Mouse (Mus musculus) layer of hippocampus, adult 9-11 months (tissue): Measurements from ENCODE around the gene Akap11.
"Not testable (repeated sequence)": the region's sequence is repeated elsewhere in the genome, so short reads cannot be mapped to it uniquely, and the experiment has no call there.

Experiments
- DNase-seq: peaks from one replicate; pipeline ENCODE4 v3.0.0; 2022

The Akap11 gene

DNA sequence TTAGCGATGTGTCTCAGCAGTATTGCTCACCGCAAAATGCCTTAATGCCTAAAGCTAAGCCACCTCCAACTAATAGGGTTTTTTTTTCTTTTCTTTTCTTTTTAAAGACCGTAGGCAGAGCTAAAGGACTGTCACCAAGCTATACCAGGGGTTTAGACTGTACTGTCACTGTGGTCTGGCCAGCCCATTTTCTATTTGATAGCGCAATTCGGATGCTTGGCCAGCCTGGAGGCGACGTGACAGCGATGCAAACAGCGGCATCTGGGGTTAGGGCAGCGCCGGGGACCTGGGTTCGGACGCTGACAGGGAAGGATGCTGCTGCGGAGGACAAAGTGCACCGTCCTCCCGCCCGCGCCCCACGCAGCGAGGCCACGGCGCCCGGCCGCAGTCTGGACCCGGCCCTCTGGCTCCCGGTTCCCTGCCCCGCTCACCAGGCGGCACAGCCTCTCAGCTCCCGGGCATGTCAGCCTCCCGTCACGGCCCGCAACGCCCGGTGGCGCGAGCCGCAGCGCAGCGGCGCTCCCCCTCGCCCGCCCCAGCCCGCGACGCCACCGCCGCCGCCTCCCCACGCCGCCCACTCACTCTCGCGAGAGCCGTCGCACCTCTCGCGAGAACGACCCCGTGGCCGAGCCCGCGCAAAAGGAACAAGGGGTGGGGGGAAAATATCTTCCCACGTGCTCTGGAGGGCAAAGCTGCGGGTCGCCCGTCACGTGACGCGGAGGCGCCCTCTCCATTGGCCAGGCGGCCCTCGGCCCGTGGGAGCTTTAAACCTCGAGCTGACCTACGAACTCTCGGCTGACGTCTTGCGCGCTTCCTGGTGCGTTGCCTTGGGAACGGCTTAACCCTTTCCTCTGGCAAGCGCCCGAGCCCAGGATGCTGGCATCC lies at the start of gene Akap11:
TSS of gene Akap11 (minus strand) at position 528 of the 885 bp plus-strand sequence.
- DNase-seq = peak; percentile 98

DNA sequence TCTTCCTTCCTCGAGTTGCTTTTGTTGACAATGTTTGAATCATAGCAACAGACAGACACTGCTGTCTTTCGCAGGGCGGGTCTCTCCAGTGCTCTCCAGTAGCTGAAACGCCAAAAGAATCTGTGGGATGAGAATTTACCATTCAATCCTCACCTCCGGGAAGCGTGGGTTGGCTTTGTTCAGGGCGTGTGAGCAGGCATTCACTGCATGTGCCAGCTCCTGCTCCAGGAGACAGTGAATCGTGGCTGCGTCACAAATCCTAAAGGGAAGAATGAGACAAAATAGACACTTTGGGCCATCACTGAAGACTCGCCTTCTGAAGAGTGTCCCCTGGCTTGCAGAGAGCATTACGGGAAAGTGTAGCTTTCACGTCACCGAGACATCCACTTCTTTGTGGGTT lies 47.6 kb upstream of the Akap11 start:
- peak; percentile 26 for DNase-seq

GRCm38 (mm10) chr14:78583168-78583567 lies 46.6 kb upstream of the Akap11 start:
- DNase-seq = no peak

- DNase-seq = no peak
These were observed 39.3 kb upstream of the Akap11 start for GRCm38 (mm10) chr14:78575899-78576298.

GRCm38 (mm10) chr14:78568410-78568809 lies 31.8 kb upstream of the Akap11 start:
- DNase-seq = no peak

- DNase-seq = no peak
These were observed 29.8 kb upstream of the Akap11 start for GRCm38 (mm10) chr14:78566431-78566830.

- no peak for DNase-seq
These were observed 27.7 kb upstream of the Akap11 start for GRCm38 (mm10) chr14:78564292-78564691.

GRCm38 (mm10) chr14:78563211-78563610 lies 26.6 kb upstream of the Akap11 start:
- DNase-seq = no peak

DNA sequence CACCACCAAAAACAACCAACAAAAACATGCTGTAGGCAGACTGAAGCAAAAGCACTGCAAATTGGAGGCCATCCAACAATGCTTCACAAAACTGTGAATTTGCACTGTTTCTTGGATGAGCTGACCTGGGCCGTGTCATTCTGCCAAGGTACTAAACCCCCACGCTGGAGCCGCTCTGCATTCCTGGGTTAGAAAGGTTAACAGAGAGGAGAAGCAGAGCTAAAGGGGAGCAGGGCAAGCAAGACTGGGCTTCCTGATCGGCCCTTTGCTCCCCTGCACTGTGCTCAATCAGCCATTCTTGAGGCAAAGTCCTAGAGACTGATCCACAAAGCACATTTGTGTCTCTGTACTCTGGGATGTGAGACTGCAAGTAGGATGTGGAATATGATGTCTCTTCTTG lies 25.5 kb upstream of the Akap11 start:
- no peak for DNase-seq

DNA sequence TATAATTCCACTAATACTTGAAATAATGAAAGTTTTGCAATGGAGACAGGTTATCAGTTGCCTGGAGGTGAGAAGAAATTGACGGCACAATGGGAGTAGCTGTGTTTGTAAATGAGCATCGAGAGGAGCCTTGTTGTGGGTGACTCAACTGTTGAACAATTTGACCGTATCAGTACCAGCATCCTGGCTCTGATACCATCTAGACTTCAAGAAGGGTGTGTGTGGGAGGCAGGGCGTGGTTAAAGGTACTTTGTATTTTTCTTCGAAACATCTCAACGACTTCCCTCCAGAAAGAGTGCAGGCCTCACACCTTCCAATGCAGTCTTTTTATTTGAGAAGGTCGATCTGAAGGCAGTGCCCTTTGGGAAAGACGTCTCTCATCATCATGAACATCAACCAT lies 22.4 kb upstream of the Akap11 start:
- DNase-seq = no peak

- not testable (repeated sequence) for DNase-seq
These were observed 18.2 kb upstream of the Akap11 start for GRCm38 (mm10) chr14:78554830-78555229.

- no peak for DNase-seq
These were observed 17.1 kb upstream of the Akap11 start for GRCm38 (mm10) chr14:78553661-78554060.

GRCm38 (mm10) chr14:78548807-78549206 lies 12.2 kb upstream of the Akap11 start:
- no peak for DNase-seq

DNA sequence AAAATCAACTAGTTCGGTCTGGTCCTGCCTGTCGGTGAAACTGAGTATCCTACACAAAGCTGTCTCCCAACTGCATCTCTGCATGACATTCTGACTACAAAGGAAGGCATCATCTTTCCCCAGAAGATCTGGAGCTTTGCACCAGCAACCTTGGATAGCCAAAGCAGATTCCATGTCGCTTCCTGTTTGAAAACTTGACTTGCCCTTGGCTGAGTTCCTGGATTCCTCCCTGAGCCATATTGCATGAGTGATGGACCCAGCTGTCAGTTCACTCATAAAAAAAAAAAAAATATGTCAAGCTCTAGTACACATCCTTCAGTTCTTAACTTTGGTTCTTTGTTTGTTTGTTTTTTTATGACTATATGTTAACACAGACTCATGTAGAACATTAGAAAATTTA lies 4.7 kb upstream of the Akap11 start:
- no peak for DNase-seq

GRCm38 (mm10) chr14:78539821-78540220 lies 3.2 kb upstream of the Akap11 start:
- DNase-seq = no peak

- DNase-seq = no peak
These were observed 2.1 kb upstream of the Akap11 start for GRCm38 (mm10) chr14:78538572-78539320.

DNA sequence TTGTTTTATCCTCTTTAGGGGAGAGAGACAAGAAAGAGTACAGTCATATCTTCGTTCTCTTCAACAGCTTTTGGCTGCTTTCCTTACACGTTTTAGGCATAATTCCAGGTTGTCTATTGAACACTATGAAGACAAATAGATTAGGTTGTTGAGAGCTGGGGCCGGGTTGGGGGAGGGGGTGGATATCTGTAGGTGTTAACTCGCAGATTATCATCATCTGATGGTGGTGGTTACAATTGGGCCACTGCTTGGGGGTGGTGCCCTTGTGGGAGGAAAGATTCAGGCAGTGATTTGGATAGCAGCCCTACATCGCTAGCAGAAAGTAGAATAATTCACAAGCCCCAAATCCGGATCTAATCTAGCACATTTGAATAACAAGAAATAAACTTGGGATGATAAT lies 943 bp upstream of the Akap11 start:
- DNase-seq = peak; percentile 68

- DNase-seq = no peak
These were observed 1.2 kb downstream of the Akap11 start for GRCm38 (mm10) chr14:78535366-78535765.

GRCm38 (mm10) chr14:78534651-78535050 lies 2.0 kb downstream of the Akap11 start:
- DNase-seq = no peak

DNA sequence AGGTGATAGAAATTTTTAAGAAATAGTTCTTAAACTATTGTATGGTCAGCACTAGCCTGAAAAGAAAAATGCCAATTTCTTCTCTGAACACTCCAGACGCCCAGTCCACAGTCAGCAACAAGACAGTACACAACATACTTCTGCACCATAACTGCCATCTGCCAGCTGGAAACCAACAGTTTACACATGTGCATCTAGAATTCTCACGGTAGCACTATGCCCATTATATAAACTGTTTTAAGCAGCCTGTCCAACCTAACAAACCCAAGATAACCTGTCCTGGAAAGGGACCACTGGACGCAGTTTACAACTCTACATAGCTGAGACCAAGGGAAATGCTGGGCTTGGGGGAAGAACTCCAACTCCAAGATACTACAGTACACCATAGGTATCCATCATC lies 2.9 kb downstream of the Akap11 start:
- DNase-seq = no peak

GRCm38 (mm10) chr14:78532345-78532744 lies 4.3 kb downstream of the Akap11 start:
- DNase-seq = no peak

- DNase-seq = no peak
These were observed 6.4 kb downstream of the Akap11 start for GRCm38 (mm10) chr14:78530256-78530655.

- no peak for DNase-seq
These were observed 7.9 kb downstream of the Akap11 start for GRCm38 (mm10) chr14:78528461-78529425.
